Mouse (Mus musculus): ENCODE measurements around the gene Gfpt1. TPM values are rescaled to one million over a fixed set of nuclear protein-coding genes. Genes with fewer than 3 reads are reported as not detected.

Gfpt1 gene
- polyA plus RNA-seq, 1 experiment from 2014 or later = 22.6 TPM

- Histone ChIP-seq H3K4me3 (ENCODE audit: low read depth, low read length) (no peak overlapping the region), H3K27ac (ENCODE audit: low read depth) (no peak overlapping the region), H3K36me3 (ENCODE audit: control insufficient read depth, insufficient read depth, low read length) (no peaks in the 10 kb centered on the region), H3K4me2 (ENCODE audit: low read length) (no peak overlapping the region), H3K9me3 (ENCODE audit: control insufficient read depth, low read length) (no peaks in the 10 kb centered on the region), H3K9ac (ENCODE audit: low read length) (no peak overlapping the region), H3K27me3 (replicated peaks; ENCODE audit: control insufficient read depth, insufficient read depth, low read length) (no peaks in the 10 kb centered on the region), H3K4me1 (replicated peaks; ENCODE audit: control insufficient read depth, insufficient read depth, low read length) (no peaks in the 10 kb centered on the region)
- DNase-seq (ENCODE audit: low spot score) = no peak
- no peak for ATAC-seq (replicated peaks; ENCODE audit: low FRiP score, low TSS enrichment, low read depth)
- 92% methylated on average over 2 of the region's 2 CpGs for WGBS
Measured at GRCm38 (mm10) chr6:87115981-87116380, 73.3 kb downstream of the Gfpt1 start.

DNA sequence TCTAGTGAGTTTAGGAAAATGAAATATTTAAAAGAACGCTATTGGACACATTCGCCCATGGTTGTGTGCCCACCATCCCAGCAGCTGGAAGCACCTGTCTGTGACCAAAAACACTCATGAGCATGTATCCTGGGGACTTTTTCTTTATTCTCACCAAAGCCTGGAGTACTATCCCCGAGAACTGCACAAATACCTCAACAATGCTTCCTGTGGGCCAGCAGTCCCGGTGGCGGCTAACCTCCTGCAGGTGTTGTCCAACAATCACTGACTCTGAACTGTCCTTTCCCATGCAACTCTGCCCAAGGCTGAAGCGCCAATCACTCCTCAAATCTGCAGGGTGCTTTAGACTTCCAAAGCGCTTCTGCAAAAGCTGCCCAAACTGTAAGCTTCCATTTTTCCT, 74.0 kb downstream of the Gfpt1 start:
- WGBS = 85% methylated on average over 7 of the region's 7 CpGs
- H3K27ac ChIP-seq (ENCODE audit: low read depth) = no peak overlapping the region
- DNase-seq (ENCODE audit: low spot score) = no peak
- no peak overlapping the region for H3K4me3 ChIP-seq (ENCODE audit: low read depth, low read length)
- H3K4me1 ChIP-seq (replicated peaks; ENCODE audit: control insufficient read depth, insufficient read depth, low read length) = no peaks in the 10 kb centered on the region
- no peak for ATAC-seq (replicated peaks; ENCODE audit: low FRiP score, low TSS enrichment, low read depth)
- H3K27me3 ChIP-seq (replicated peaks; ENCODE audit: control insufficient read depth, insufficient read depth, low read length) = no peaks in the 10 kb centered on the region
- H3K36me3 ChIP-seq (ENCODE audit: control insufficient read depth, insufficient read depth, low read length) = no peaks in the 10 kb centered on the region
- no peak overlapping the region for H3K9ac ChIP-seq (ENCODE audit: low read length)
- H3K4me2 ChIP-seq (ENCODE audit: low read length) = no peak overlapping the region
- H3K9me3 ChIP-seq (ENCODE audit: control insufficient read depth, low read length) = no peaks in the 10 kb centered on the region

- no peak overlapping the region for H3K4me2 ChIP-seq (ENCODE audit: low read length)
- no peaks in the 10 kb centered on the region for H3K36me3 ChIP-seq (ENCODE audit: control insufficient read depth, insufficient read depth, low read length)
- H3K9ac ChIP-seq (ENCODE audit: low read length) = no peak overlapping the region
- peak overlapping the region; percentile 47; the same call in 1 of the 2 replicates for H3K27ac ChIP-seq (ENCODE audit: low read depth)
- whole genome bisulfite sequencing = 76% methylated on average over 20 of the region's 20 CpGs
- H3K4me1 ChIP-seq (replicated peaks; ENCODE audit: control insufficient read depth, insufficient read depth, low read length) = no peaks in the 10 kb centered on the region
- H3K9me3 ChIP-seq (ENCODE audit: control insufficient read depth, low read length) = no peaks in the 10 kb centered on the region
- DNase-seq (ENCODE audit: low spot score) = no peak
- no peak overlapping the region for H3K4me3 ChIP-seq (ENCODE audit: low read depth, low read length)
- H3K27me3 ChIP-seq (replicated peaks; ENCODE audit: control insufficient read depth, insufficient read depth, low read length) = no peaks in the 10 kb centered on the region
- ATAC-seq (replicated peaks; ENCODE audit: low FRiP score, low TSS enrichment, low read depth) = peak; percentile 55; the same call in 1 of the 2 replicates
Measured at GRCm38 (mm10) chr6:87119066-87119837, 76.6 kb downstream of the Gfpt1 start.

- no peaks in the 10 kb centered on the region for H3K36me3 ChIP-seq (ENCODE audit: control insufficient read depth, insufficient read depth, low read length)
- no peaks in the 10 kb centered on the region for H3K27me3 ChIP-seq (replicated peaks; ENCODE audit: control insufficient read depth, insufficient read depth, low read length)
- no peak for DNase-seq (ENCODE audit: low spot score)
- H3K27ac ChIP-seq (ENCODE audit: low read depth) = peak overlapping the region; percentile 47
- no peak overlapping the region for H3K9ac ChIP-seq (ENCODE audit: low read length)
- no peak for ATAC-seq (replicated peaks; ENCODE audit: low FRiP score, low TSS enrichment, low read depth)
- no peaks in the 10 kb centered on the region for H3K4me1 ChIP-seq (replicated peaks; ENCODE audit: control insufficient read depth, insufficient read depth, low read length)
- 34% methylated on average over 4 of the region's 4 CpGs for WGBS
- no peak overlapping the region for H3K4me3 ChIP-seq (ENCODE audit: low read depth, low read length)
- no peak overlapping the region for H3K4me2 ChIP-seq (ENCODE audit: low read length)
- H3K9me3 ChIP-seq (ENCODE audit: control insufficient read depth, low read length) = no peaks in the 10 kb centered on the region
Measured at GRCm38 (mm10) chr6:87119975-87120374, 77.3 kb downstream of the Gfpt1 start.

GRCm38 (mm10) chr6:87120661-87121060, 78.0 kb downstream of the Gfpt1 start:
- no peaks in the 10 kb centered on the region for H3K4me1 ChIP-seq (replicated peaks; ENCODE audit: control insufficient read depth, insufficient read depth, low read length)
- DNase-seq (ENCODE audit: low spot score) (no peak), ATAC-seq (replicated peaks; ENCODE audit: low FRiP score, low TSS enrichment, low read depth) (no peak)
- no peaks in the 10 kb centered on the region for H3K36me3 ChIP-seq (ENCODE audit: control insufficient read depth, insufficient read depth, low read length)
- H3K27ac ChIP-seq (ENCODE audit: low read depth) = no peak overlapping the region
- H3K9ac ChIP-seq (ENCODE audit: low read length) = no peak overlapping the region
- no peak overlapping the region for H3K4me2 ChIP-seq (ENCODE audit: low read length)
- no peaks in the 10 kb centered on the region for H3K9me3 ChIP-seq (ENCODE audit: control insufficient read depth, low read length)
- WGBS = 90% methylated on average over 6 of the region's 6 CpGs
- H3K4me3 ChIP-seq (ENCODE audit: low read depth, low read length) = no peak overlapping the region
- no peaks in the 10 kb centered on the region for H3K27me3 ChIP-seq (replicated peaks; ENCODE audit: control insufficient read depth, insufficient read depth, low read length)

- Histone ChIP-seq H3K4me3 (ENCODE audit: low read depth, low read length) (no peak overlapping the region), H3K9me3 (ENCODE audit: control insufficient read depth, low read length) (no peaks in the 10 kb centered on the region), H3K9ac (ENCODE audit: low read length) (no peak overlapping the region), H3K27ac (ENCODE audit: low read depth) (no peak overlapping the region), H3K4me2 (ENCODE audit: low read length) (no peak overlapping the region), H3K36me3 (ENCODE audit: control insufficient read depth, insufficient read depth, low read length) (no peaks in the 10 kb centered on the region), H3K4me1 (replicated peaks; ENCODE audit: control insufficient read depth, insufficient read depth, low read length) (no peaks in the 10 kb centered on the region), H3K27me3 (replicated peaks; ENCODE audit: control insufficient read depth, insufficient read depth, low read length) (no peaks in the 10 kb centered on the region)
- WGBS = 79% methylated on average over 7 of the region's 7 CpGs
- ATAC-seq (replicated peaks; ENCODE audit: low FRiP score, low TSS enrichment, low read depth) = no peak
- no peak for DNase-seq (ENCODE audit: low spot score)
Measured at GRCm38 (mm10) chr6:87121961-87122360, 79.3 kb downstream of the Gfpt1 start.

DNA sequence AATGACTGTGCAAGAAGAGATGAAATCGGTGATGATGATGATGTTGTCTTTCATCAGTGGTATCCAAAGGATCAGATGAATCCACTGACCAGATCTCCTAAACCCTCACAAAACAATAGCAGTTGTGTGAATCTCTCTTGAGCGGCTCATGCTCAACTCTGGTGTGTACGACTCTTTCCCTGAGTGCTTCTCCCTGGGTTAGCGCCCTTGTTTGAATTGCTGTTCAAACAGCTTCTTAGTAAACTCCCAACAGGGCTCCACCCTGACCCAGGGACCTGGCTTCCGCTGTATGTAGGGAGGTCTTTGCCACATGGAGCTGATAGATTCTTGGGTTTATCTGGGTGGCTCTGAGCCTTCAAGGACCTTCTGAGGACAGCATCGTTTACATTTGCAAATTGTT, 80.8 kb downstream of the Gfpt1 start:
- Histone ChIP-seq H3K9ac (ENCODE audit: low read length) (no peak overlapping the region), H3K4me2 (ENCODE audit: low read length) (no peak overlapping the region), H3K27me3 (replicated peaks; ENCODE audit: control insufficient read depth, insufficient read depth, low read length) (no peaks in the 10 kb centered on the region), H3K9me3 (ENCODE audit: control insufficient read depth, low read length) (no peaks in the 10 kb centered on the region), H3K4me3 (ENCODE audit: low read depth, low read length) (no peak overlapping the region), H3K27ac (ENCODE audit: low read depth) (no peak overlapping the region), H3K4me1 (replicated peaks; ENCODE audit: control insufficient read depth, insufficient read depth, low read length) (peaks cover 9% of the 10 kb centered on the region; the same call in 1 of the 2 replicates), H3K36me3 (ENCODE audit: control insufficient read depth, insufficient read depth, low read length) (no peaks in the 10 kb centered on the region)
- no peak for ATAC-seq (replicated peaks; ENCODE audit: low FRiP score, low TSS enrichment, low read depth)
- WGBS = 69% methylated on average over 6 of the region's 6 CpGs
- no peak for DNase-seq (ENCODE audit: low spot score)

DNA sequence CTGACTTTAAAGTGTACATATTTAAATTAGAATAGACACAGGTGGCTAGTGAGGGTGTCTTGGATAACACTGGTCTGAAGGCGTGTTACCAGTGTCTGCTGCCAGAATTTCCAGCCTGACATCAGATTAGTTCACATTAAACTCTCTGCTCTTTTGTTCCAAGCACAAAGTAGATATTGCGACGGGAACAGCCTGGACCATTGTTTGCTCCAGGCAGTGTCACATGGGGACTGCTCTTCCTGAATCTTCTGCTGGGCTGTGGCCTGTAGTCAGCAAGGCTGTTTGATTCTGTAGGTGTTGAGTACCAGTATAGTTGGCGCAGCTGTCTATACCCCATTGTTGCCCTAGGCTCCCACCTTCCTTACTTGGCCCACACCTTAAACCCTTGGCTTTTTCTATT, 81.3 kb downstream of the Gfpt1 start:
- WGBS = 87% methylated on average over 4 of the region's 4 CpGs
- no peaks in the 10 kb centered on the region for H3K36me3 ChIP-seq (ENCODE audit: control insufficient read depth, insufficient read depth, low read length)
- ATAC-seq (replicated peaks; ENCODE audit: low FRiP score, low TSS enrichment, low read depth) = no peak
- H3K27me3 ChIP-seq (replicated peaks; ENCODE audit: control insufficient read depth, insufficient read depth, low read length) = no peaks in the 10 kb centered on the region
- no peak for DNase-seq (ENCODE audit: low spot score)
- H3K4me3 ChIP-seq (ENCODE audit: low read depth, low read length) = no peak overlapping the region
- H3K27ac ChIP-seq (ENCODE audit: low read depth) = no peak overlapping the region
- peaks cover 9% of the 10 kb centered on the region; the same call in 1 of the 2 replicates for H3K4me1 ChIP-seq (replicated peaks; ENCODE audit: control insufficient read depth, insufficient read depth, low read length)
- H3K9ac ChIP-seq (ENCODE audit: low read length) = no peak overlapping the region
- no peaks in the 10 kb centered on the region for H3K9me3 ChIP-seq (ENCODE audit: control insufficient read depth, low read length)
- no peak overlapping the region for H3K4me2 ChIP-seq (ENCODE audit: low read length)

Data from intestine, embryonic 14.5 days (tissue).